Mouse (Mus musculus): Measurements from ENCODE around the gene D7Ertd443e. TPM values are rescaled to one million over a fixed set of nuclear protein-coding genes. Genes with fewer than 3 reads are reported as not detected.

Gene D7Ertd443e
- polyA plus RNA-seq, 1 experiment from 2014 or later = 0.24 TPM

Other genes with a start within 250 kb of the D7Ertd443e start
- gene Adam12, start 153.5 kb downstream of the D7Ertd443e start, polyA plus RNA-seq (2016; fragmentation: Nextera tagmentation; extraction: Ambion mirVana) = 2.0 TPM in 2 replicates